Mouse (Mus musculus): ENCODE measurements around the gene Pitpnm3. TPM values are rescaled to one million over a fixed set of nuclear protein-coding genes. Genes with fewer than 3 reads are reported as not detected.

Pitpnm3 gene
- polyA plus RNA-seq, 1 experiment from 2014 or later, result 0.56 TPM

- H3K9me3 ChIP-seq (ENCODE audit: control insufficient read depth, low read length), result no peaks in the 10 kb centered on the region
- no peaks in the 10 kb centered on the region for H3K4me1 ChIP-seq (ENCODE audit: control insufficient read depth, insufficient read depth, low read length)
- no peaks in the 10 kb centered on the region for H3K36me3 ChIP-seq (ENCODE audit: control insufficient read depth, insufficient read depth, low read length)
- 62% methylated on average over 11 of the region's 11 CpGs for WGBS
- no peak overlapping the region for H3K4me2 ChIP-seq
- no peak overlapping the region for H3K9ac ChIP-seq (ENCODE audit: low read length)
- H3K4me3 ChIP-seq (ENCODE audit: low read depth, low read length), result no peak overlapping the region
- DNase-seq (ENCODE audit: low spot score, missing footprints) (no peak), ATAC-seq (ENCODE audit: low FRiP score) (0 out of 2 replicates have a peak, but pooled peaks have one; percentile 48)
- peak overlapping the region; percentile 17; the same call in 1 of the 2 replicates for H3K27ac ChIP-seq (ENCODE audit: low read depth, low read length)
- H3K27me3 ChIP-seq (ENCODE audit: control insufficient read depth, insufficient read depth, low read length), result no peaks in the 10 kb centered on the region
These were observed 49.1 kb downstream of the Pitpnm3 start for GRCm38 (mm10) chr11:72086251-72087046.

GRCm38 (mm10) chr11:72084337-72084736 lies 51.2 kb downstream of the Pitpnm3 start:
- DNase-seq (ENCODE audit: low spot score, missing footprints) (no peak), ATAC-seq (ENCODE audit: low FRiP score) (no peak)
- Histone ChIP-seq H3K36me3 (ENCODE audit: control insufficient read depth, insufficient read depth, low read length) (no peaks in the 10 kb centered on the region), H3K9ac (ENCODE audit: low read length) (no peak overlapping the region), H3K4me3 (ENCODE audit: low read depth, low read length) (no peak overlapping the region), H3K4me2 (no peak overlapping the region), H3K4me1 (ENCODE audit: control insufficient read depth, insufficient read depth, low read length) (no peaks in the 10 kb centered on the region), H3K27ac (ENCODE audit: low read depth, low read length) (no peak overlapping the region), H3K9me3 (ENCODE audit: control insufficient read depth, low read length) (no peaks in the 10 kb centered on the region), H3K27me3 (ENCODE audit: control insufficient read depth, insufficient read depth, low read length) (no peaks in the 10 kb centered on the region)
- 93% methylated on average over 15 of the region's 15 CpGs for WGBS

GRCm38 (mm10) chr11:72082601-72083000 lies 53.0 kb downstream of the Pitpnm3 start:
- Histone ChIP-seq H3K9ac (ENCODE audit: low read length) (no peak overlapping the region), H3K27ac (ENCODE audit: low read depth, low read length) (no peak overlapping the region), H3K4me1 (ENCODE audit: control insufficient read depth, insufficient read depth, low read length) (no peaks in the 10 kb centered on the region), H3K4me2 (no peak overlapping the region), H3K9me3 (ENCODE audit: control insufficient read depth, low read length) (no peaks in the 10 kb centered on the region), H3K27me3 (ENCODE audit: control insufficient read depth, insufficient read depth, low read length) (no peaks in the 10 kb centered on the region), H3K4me3 (ENCODE audit: low read depth, low read length) (no peak overlapping the region), H3K36me3 (ENCODE audit: control insufficient read depth, insufficient read depth, low read length) (no peaks in the 10 kb centered on the region)
- WGBS, result 92% methylated on average over 4 of the region's 4 CpGs
- no peak for ATAC-seq (ENCODE audit: low FRiP score)
- DNase-seq (ENCODE audit: low spot score, missing footprints), result no peak

GRCm38 (mm10) chr11:72080461-72080860 lies 55.1 kb downstream of the Pitpnm3 start:
- Histone ChIP-seq H3K9me3 (ENCODE audit: control insufficient read depth, low read length) (no peaks in the 10 kb centered on the region), H3K4me2 (no peak overlapping the region), H3K4me3 (ENCODE audit: low read depth, low read length) (no peak overlapping the region), H3K4me1 (ENCODE audit: control insufficient read depth, insufficient read depth, low read length) (no peaks in the 10 kb centered on the region), H3K9ac (ENCODE audit: low read length) (no peak overlapping the region), H3K27ac (ENCODE audit: low read depth, low read length) (no peak overlapping the region), H3K27me3 (ENCODE audit: control insufficient read depth, insufficient read depth, low read length) (no peaks in the 10 kb centered on the region), H3K36me3 (ENCODE audit: control insufficient read depth, insufficient read depth, low read length) (no peaks in the 10 kb centered on the region)
- ATAC-seq (ENCODE audit: low FRiP score) (no peak), DNase-seq (ENCODE audit: low spot score, missing footprints) (no peak)
- 84% methylated on average over 6 of the region's 6 CpGs for WGBS

- no peaks in the 10 kb centered on the region for H3K27me3 ChIP-seq (ENCODE audit: control insufficient read depth, insufficient read depth, low read length)
- H3K27ac ChIP-seq (ENCODE audit: low read depth, low read length), result no peak overlapping the region
- whole genome bisulfite sequencing, result 54% methylated on average over 4 of the region's 4 CpGs
- no peak overlapping the region for H3K4me2 ChIP-seq
- H3K9ac ChIP-seq (ENCODE audit: low read length), result no peak overlapping the region
- no peak overlapping the region for H3K4me3 ChIP-seq (ENCODE audit: low read depth, low read length)
- H3K9me3 ChIP-seq (ENCODE audit: control insufficient read depth, low read length), result no peaks in the 10 kb centered on the region
- H3K4me1 ChIP-seq (ENCODE audit: control insufficient read depth, insufficient read depth, low read length), result no peaks in the 10 kb centered on the region
- no peak for ATAC-seq (ENCODE audit: low FRiP score)
- peak; percentile 44 for DNase-seq (ENCODE audit: low spot score, missing footprints)
- H3K36me3 ChIP-seq (ENCODE audit: control insufficient read depth, insufficient read depth, low read length), result no peaks in the 10 kb centered on the region
These were observed 56.9 kb downstream of the Pitpnm3 start for GRCm38 (mm10) chr11:72078647-72079046.

- Histone ChIP-seq H3K4me1 (ENCODE audit: control insufficient read depth, insufficient read depth, low read length) (no peaks in the 10 kb centered on the region), H3K27me3 (ENCODE audit: control insufficient read depth, insufficient read depth, low read length) (no peaks in the 10 kb centered on the region), H3K4me2 (no peak overlapping the region), H3K9ac (ENCODE audit: low read length) (no peak overlapping the region), H3K4me3 (ENCODE audit: low read depth, low read length) (no peak overlapping the region), H3K27ac (ENCODE audit: low read depth, low read length) (no peak overlapping the region), H3K36me3 (ENCODE audit: control insufficient read depth, insufficient read depth, low read length) (no peaks in the 10 kb centered on the region), H3K9me3 (ENCODE audit: control insufficient read depth, low read length) (no peaks in the 10 kb centered on the region)
- DNase-seq (ENCODE audit: low spot score, missing footprints), result no peak
- WGBS, result 51% methylated on average over 3 of the region's 3 CpGs
- ATAC-seq (ENCODE audit: low FRiP score), result no peak
These were observed 57.5 kb downstream of the Pitpnm3 start for GRCm38 (mm10) chr11:72078056-72078455.

- H3K4me1 ChIP-seq (ENCODE audit: control insufficient read depth, insufficient read depth, low read length), result no peaks in the 10 kb centered on the region
- no peak overlapping the region for H3K4me2 ChIP-seq
- H3K27ac ChIP-seq (ENCODE audit: low read depth, low read length), result no peak overlapping the region
- H3K36me3 ChIP-seq (ENCODE audit: control insufficient read depth, insufficient read depth, low read length), result no peaks in the 10 kb centered on the region
- no peak overlapping the region for H3K4me3 ChIP-seq (ENCODE audit: low read depth, low read length)
- H3K27me3 ChIP-seq (ENCODE audit: control insufficient read depth, insufficient read depth, low read length), result no peaks in the 10 kb centered on the region
- H3K9ac ChIP-seq (ENCODE audit: low read length), result no peak overlapping the region
- peak; percentile 8 for DNase-seq (ENCODE audit: low spot score, missing footprints)
- ATAC-seq (ENCODE audit: low FRiP score), result no peak
- WGBS, result 92% methylated on average over 13 of the region's 13 CpGs
- no peaks in the 10 kb centered on the region for H3K9me3 ChIP-seq (ENCODE audit: control insufficient read depth, low read length)
These were observed 61.3 kb downstream of the Pitpnm3 start for GRCm38 (mm10) chr11:72074230-72074629.

GRCm38 (mm10) chr11:72072331-72072905 lies 63.2 kb downstream of the Pitpnm3 start:
- Histone ChIP-seq H3K9ac (ENCODE audit: low read length) (no peak overlapping the region), H3K4me1 (ENCODE audit: control insufficient read depth, insufficient read depth, low read length) (no peaks in the 10 kb centered on the region), H3K4me3 (ENCODE audit: low read depth, low read length) (no peak overlapping the region), H3K9me3 (ENCODE audit: control insufficient read depth, low read length) (no peaks in the 10 kb centered on the region), H3K36me3 (ENCODE audit: control insufficient read depth, insufficient read depth, low read length) (no peaks in the 10 kb centered on the region), H3K27me3 (ENCODE audit: control insufficient read depth, insufficient read depth, low read length) (no peaks in the 10 kb centered on the region), H3K4me2 (no peak overlapping the region), H3K27ac (ENCODE audit: low read depth, low read length) (no peak overlapping the region)
- ATAC-seq (ENCODE audit: low FRiP score), result no peak
- DNase-seq (ENCODE audit: low spot score, missing footprints), result peak; percentile 2
- 57% methylated on average over 6 of the region's 6 CpGs for WGBS

GRCm38 (mm10) chr11:72070733-72071132 lies 64.8 kb downstream of the Pitpnm3 start:
- Histone ChIP-seq H3K9me3 (ENCODE audit: control insufficient read depth, low read length) (no peaks in the 10 kb centered on the region), H3K36me3 (ENCODE audit: control insufficient read depth, insufficient read depth, low read length) (no peaks in the 10 kb centered on the region), H3K4me2 (no peak overlapping the region), H3K4me1 (ENCODE audit: control insufficient read depth, insufficient read depth, low read length) (no peaks in the 10 kb centered on the region), H3K27ac (ENCODE audit: low read depth, low read length) (no peak overlapping the region), H3K4me3 (ENCODE audit: low read depth, low read length) (no peak overlapping the region), H3K27me3 (ENCODE audit: control insufficient read depth, insufficient read depth, low read length) (no peaks in the 10 kb centered on the region), H3K9ac (ENCODE audit: low read length) (no peak overlapping the region)
- peak; percentile 53 for DNase-seq (ENCODE audit: low spot score, missing footprints)
- 88% methylated on average over 9 of the region's 9 CpGs for WGBS
- no peak for ATAC-seq (ENCODE audit: low FRiP score)

All from midbrain, embryonic 11.5 days (tissue).